Mouse (Mus musculus) embryonic fibroblast, embryonic 13.5 days (primary cell): Measurements from ENCODE around the gene Med13l.

ENCODE experiments used
- CTCF ChIP-seq: IDR thresholded peaks from 2 replicates; pipeline ENCODE4 v1.5.1; 2011; ENCODE audit warnings: mild to moderate bottlenecking, control low read depth, low read length, moderate library complexity, borderline replicate concordance; ENCODE audit not compliant: insufficient read depth
- POLR2A ChIP-seq: IDR thresholded peaks from 2 replicates; pipeline ENCODE4 v1.6.1; 2011; ENCODE audit warnings: low read depth, mild to moderate bottlenecking, control low read depth, low read length, moderate library complexity

- no peak for TF ChIP-seq CTCF
- TF ChIP-seq POLR2A: no peak
Measured at GRCm38 (mm10) chr5:118659713-118660112, 99.2 kb downstream of the Med13l start.
